Mouse (Mus musculus) thymus, postnatal 36 days (tissue): ENCODE results near the gene Cenps.
"Not testable (repeated sequence)": the region's sequence is repeated elsewhere in the genome, so short reads cannot be mapped to it uniquely, and the experiment has no call there.

Experiments
- DNase-seq, 2 experiments: peaks; one replicate each; pipeline ENCODE4 v3.0.0; 2022; ENCODE audit warnings: mixed read lengths in 2 of 2

The Cenps gene

GRCm38 (mm10) chr4:149136982-149137770 lies at the start of gene Cenps:
TSS of gene Cenps (minus strand) at chr4:149137629.
- peak; percentile 87 to 89 for DNase-seq

GRCm38 (mm10) chr4:149182755-149183154 lies 45.3 kb upstream of the Cenps start:
- peak; percentile 18 to 19 for DNase-seq

- DNase-seq = no peak
These were observed 44.8 kb upstream of the Cenps start for GRCm38 (mm10) chr4:149182192-149182591.

GRCm38 (mm10) chr4:149179573-149179972 lies 42.1 kb upstream of the Cenps start:
- no peak for DNase-seq

GRCm38 (mm10) chr4:149179160-149179559 lies 41.7 kb upstream of the Cenps start:
- no peak for DNase-seq

GRCm38 (mm10) chr4:149178328-149178727 lies 40.9 kb upstream of the Cenps start:
- DNase-seq = no peak

GRCm38 (mm10) chr4:149177046-149177445 lies 39.6 kb upstream of the Cenps start:
- DNase-seq = no peak

GRCm38 (mm10) chr4:149176645-149177044 lies 39.2 kb upstream of the Cenps start:
- no peak for DNase-seq

GRCm38 (mm10) chr4:149173661-149174060 lies 36.2 kb upstream of the Cenps start:
- no peak for DNase-seq

- no peak for DNase-seq
These were observed 35.2 kb upstream of the Cenps start for GRCm38 (mm10) chr4:149172666-149173065.

- DNase-seq = no peak
These were observed 34.7 kb upstream of the Cenps start for GRCm38 (mm10) chr4:149172083-149172482.

GRCm38 (mm10) chr4:149171581-149171981 lies 34.2 kb upstream of the Cenps start:
- DNase-seq = no peak

- DNase-seq = no peak
These were observed 33.0 kb upstream of the Cenps start for GRCm38 (mm10) chr4:149170394-149170931.

GRCm38 (mm10) chr4:149169926-149170325 lies 32.5 kb upstream of the Cenps start:
- DNase-seq = not testable (repeated sequence)

GRCm38 (mm10) chr4:149168016-149168415 lies 30.6 kb upstream of the Cenps start:
- no peak for DNase-seq

- DNase-seq = peak; percentile 61 to 63
These were observed 29.7 kb upstream of the Cenps start for GRCm38 (mm10) chr4:149166957-149167611.

- DNase-seq = peak; percentile 96 to 97
These were observed 29.0 kb upstream of the Cenps start, which contains the start of gene Pgd for GRCm38 (mm10) chr4:149166215-149166946. TSS of gene Pgd (minus strand) at chr4:149166771.

- no peak for DNase-seq
These were observed 26.7 kb upstream of the Cenps start for GRCm38 (mm10) chr4:149164150-149164549.

GRCm38 (mm10) chr4:149163196-149163595 lies 25.8 kb upstream of the Cenps start:
- no peak for DNase-seq

- DNase-seq = no peak
These were observed 23.7 kb upstream of the Cenps start for GRCm38 (mm10) chr4:149161166-149161565.

GRCm38 (mm10) chr4:149159891-149160290 lies 22.5 kb upstream of the Cenps start:
- DNase-seq = no peak

GRCm38 (mm10) chr4:149159203-149159602 lies 21.8 kb upstream of the Cenps start:
- DNase-seq = no peak

GRCm38 (mm10) chr4:149157415-149157973 lies 20.1 kb upstream of the Cenps start:
- DNase-seq = no peak
